Mouse (Mus musculus) hindlimb bud, embryonic 11.5 days (tissue): ENCODE measurements around the gene Rai2.
"Not testable (repeated sequence)": the region's sequence is repeated elsewhere in the genome, so short reads cannot be mapped to it uniquely, and the experiment has no call there.

Experiments
- DNase-seq: peaks from one replicate; pipeline ENCODE4 v3.0.0-alpha.2; 2012; ENCODE audit warnings: low read depth, low spot score; ENCODE audit errors: extremely low spot score

Rai2 gene

GRCm38 (mm10) chrX:161826186-161826585 lies 109.3 kb downstream of the Rai2 start:
- DNase-seq, result not testable (repeated sequence)
